Mouse (Mus musculus) heart, adult 10 weeks (tissue): ENCODE measurements around the gene Supv3l1. TPM values are rescaled to one million over a fixed set of nuclear protein-coding genes. Genes with fewer than 3 reads are reported as not detected.

Experiments
- polyA plus RNA-seq: library from polyadenylated mRNA; stranded (reverse); fragments of 350-450 nt; fragmentation: Illumina TruSeq; extraction: RNeasy Lipid Tissue Mini Kit (QIAGEN cat#74804); gene quantifications from one replicate; pipeline ENCODE4 v1.2.3, GENCODE M21; 2014; ENCODE audit warnings: low read depth, low replicate concordance

Gene Supv3l1
- polyA plus RNA-seq: 36.8 TPM

GRCm38 (mm10) chr10:62449364-62450279 lies at the start of gene Supv3l1, which contains the start of gene 4930507D05Rik:
Gene Supv3l1 (minus strand): TSS chr10:62449738.
Gene 4930507D05Rik (plus strand): TSS chr10:62449489.

GRCm38 (mm10) chr10:62486618-62487415 lies 37.3 kb upstream of the Supv3l1 start, which contains the start of gene Vps26a:
Gene Vps26a (minus strand): TSS chr10:62486805.

GRCm38 (mm10) chr10:62422255-62422654 lies 27.3 kb downstream of the Supv3l1 start, which contains the start of gene Hkdc1:
Gene Hkdc1 (minus strand): TSS chr10:62422491.

GRCm38 (mm10) chr10:62379808-62380207 lies 69.7 kb downstream of the Supv3l1 start, which contains the start of gene Hk1:
Gene Hk1 (minus strand): TSS chr10:62379908.

Other genes with a start within 250 kb of the Supv3l1 start
- 5.9 TPM for gene Tspan15, start 218.5 kb downstream of the Supv3l1 start, polyA plus RNA-seq
- gene Tacr2, start 197.3 kb downstream of the Supv3l1 start, polyA plus RNA-seq: not detected
- 109 TPM for gene Hk1, start 69.8 kb downstream of the Supv3l1 start, polyA plus RNA-seq
- not detected for gene Hkdc1, start 27.2 kb downstream of the Supv3l1 start, polyA plus RNA-seq
- not detected for gene 4930507D05Rik, start 249 bp downstream of the Supv3l1 start, polyA plus RNA-seq
- 70.2 TPM for gene Vps26a, start 37.1 kb upstream of the Supv3l1 start, polyA plus RNA-seq
- 55.6 TPM for gene Srgn, start 77.7 kb upstream of the Supv3l1 start, polyA plus RNA-seq
- gene Kif1bp, start 128.7 kb upstream of the Supv3l1 start, polyA plus RNA-seq: 43.5 TPM
- 28.0 TPM for gene Ddx21, start 152.5 kb upstream of the Supv3l1 start, polyA plus RNA-seq
- 48.7 TPM for gene Ddx50, start 201.5 kb upstream of the Supv3l1 start, polyA plus RNA-seq